Mouse (Mus musculus) MEL (cell line): ENCODE data around the gene Zc2hc1b. TPM values are rescaled to one million over a fixed set of nuclear protein-coding genes. Genes with fewer than 3 reads are reported as not detected.

Experiments
- DNase-seq: peaks from one replicate; pipeline ENCODE4 v3.0.0; 2011; ENCODE audit warnings: low read depth, low spot score
- H3K27ac ChIP-seq: 2 replicates; pipeline ENCODE4 v1.5.1; 2012; ENCODE audit warnings: low read depth, mild to moderate bottlenecking, control low read depth, low read length, moderate library complexity; ENCODE audit not compliant: control insufficient read depth
- H3K27me3 ChIP-seq, 2 experiments: fragments of 150-350 bp in 1 of 2; sonication (generic) in 1 of 2; 2 replicates each; pipeline ENCODE4 v1.6.1; 2012; ENCODE audit warnings: low read length in 2 of 2, mild to moderate bottlenecking in 2 of 2, improper control_type of control experiment in 1 of 2, moderate library complexity in 1 of 2; ENCODE audit not compliant: insufficient read depth in 2 of 2, control insufficient read depth in 1 of 2
- H3K36me3 ChIP-seq, 2 experiments: 2 replicates each; pipeline ENCODE4 v1.6.1; 2012 to 2014; ENCODE audit warnings: low read length in 2 of 2, improper control_type of control experiment in 1 of 2, inconsistent platforms in 1 of 2, mild to moderate bottlenecking in 1 of 2; ENCODE audit not compliant: insufficient read depth in 2 of 2, control insufficient read depth in 1 of 2
- H3K4me1 ChIP-seq, 2 experiments: fragments of 150-350 bp in 1 of 2; sonication (generic) in 1 of 2; 2 replicates each; pipeline ENCODE4 v1.6.1; 2012; ENCODE audit warnings: low read length in 2 of 2, improper control_type of control experiment in 1 of 2, mild to moderate bottlenecking in 1 of 2; ENCODE audit not compliant: insufficient read depth in 2 of 2, control insufficient read depth in 1 of 2
- H3K4me3 ChIP-seq, 2 experiments: fragments of 150-350 bp in 1 of 2; sonication (generic) in 1 of 2; 2 replicates each; pipeline ENCODE4 v1.5.1; 2012; ENCODE audit warnings: low read depth in 2 of 2, low read length in 2 of 2, mild to moderate bottlenecking in 2 of 2, moderate library complexity in 2 of 2, control low read depth in 1 of 2, improper control_type of control experiment in 1 of 2; ENCODE audit not compliant: control insufficient read depth in 1 of 2, insufficient read depth in 1 of 2
- H3K79me2 ChIP-seq: 2 replicates; pipeline ENCODE4 v1.6.1; 2012; ENCODE audit warnings: mild to moderate bottlenecking, low read length, moderate library complexity; ENCODE audit not compliant: control insufficient read depth, poor library complexity, insufficient read depth
- H3K9ac ChIP-seq: 2 replicates; pipeline ENCODE4 v1.6.1; 2012; ENCODE audit warnings: low read depth, mild to moderate bottlenecking, control low read depth, low read length, moderate library complexity; ENCODE audit not compliant: control insufficient read depth, poor library complexity, severe bottlenecking
- H3K9me3 ChIP-seq: fragments of 150-350 bp; sonication (generic); replicated peaks from 2 replicates; pipeline ENCODE4 v1.6.1; 2012; ENCODE audit warnings: mild to moderate bottlenecking, low read length, improper control_type of control experiment, moderate library complexity; ENCODE audit not compliant: insufficient read depth
- BHLHE40 ChIP-seq: IDR thresholded peaks from 2 replicates; pipeline ENCODE4 v1.6.1; 2012; ENCODE audit warnings: low read depth, mild to moderate bottlenecking, inconsistent platforms, low read length, improper control_type of control experiment, borderline replicate concordance
- CHD1 ChIP-seq: IDR thresholded peaks from 2 replicates; pipeline ENCODE4 v1.6.1; 2012; ENCODE audit warnings: low read depth, mild to moderate bottlenecking, inconsistent platforms, low read length, improper control_type of control experiment
- CHD2 ChIP-seq: IDR thresholded peaks from 2 replicates; pipeline ENCODE4 v1.6.1; 2011; ENCODE audit warnings: low read length, improper control_type of control experiment
- CTCF ChIP-seq, 3 experiments: IDR thresholded peaks in 2 of 3; conservative IDR thresholded peaks in 1 of 3; 2 replicates each; pipeline ENCODE4 v1.5.1; 2011 to 2012; ENCODE audit warnings: low read length in 3 of 3, low read depth in 2 of 3, mild to moderate bottlenecking in 2 of 3, improper control_type of control experiment in 1 of 3, inconsistent platforms in 1 of 3, mixed read lengths in 1 of 3, moderate library complexity in 1 of 3; ENCODE audit not compliant: control insufficient read depth in 1 of 3, insufficient read depth in 1 of 3, poor library complexity in 1 of 3, severe bottlenecking in 1 of 3
- E2F4 ChIP-seq: IDR thresholded peaks from 2 replicates; pipeline ENCODE4 v1.6.1; 2011; ENCODE audit warnings: low read depth, low read length, improper control_type of control experiment, borderline replicate concordance
- ELF1 ChIP-seq: IDR thresholded peaks from 2 replicates; pipeline ENCODE4 v1.6.1; 2014; ENCODE audit warnings: low read depth, mild to moderate bottlenecking, inconsistent platforms, low read length, improper control_type of control experiment, moderate library complexity
- ETS1 ChIP-seq: IDR thresholded peaks from 2 replicates; pipeline ENCODE4 v1.6.1; 2012; ENCODE audit warnings: low read depth, mild to moderate bottlenecking, inconsistent platforms, low read length, improper control_type of control experiment, moderate library complexity
- GABPA ChIP-seq: IDR thresholded peaks from 2 replicates; pipeline ENCODE4 v1.6.1; 2012; ENCODE audit warnings: low read depth, mild to moderate bottlenecking, inconsistent platforms, low read length, improper control_type of control experiment, moderate library complexity
- GATA1 ChIP-seq: IDR thresholded peaks from 2 replicates; pipeline ENCODE4 v1.6.1; 2011; ENCODE audit warnings: low read depth, low read length, improper control_type of control experiment
- KAT2A ChIP-seq: conservative IDR thresholded peaks from 2 replicates; pipeline ENCODE4 v1.6.1; 2012; ENCODE audit warnings: low read depth, low read length, improper control_type of control experiment, inconsistent platforms
- MAFK ChIP-seq: IDR thresholded peaks from 2 replicates; pipeline ENCODE4 v1.6.1; 2011; ENCODE audit warnings: low read depth, mild to moderate bottlenecking, low read length, improper control_type of control experiment, borderline replicate concordance
- MYB ChIP-seq: IDR thresholded peaks from 2 replicates; pipeline ENCODE4 v1.6.1; 2011; ENCODE audit warnings: mild to moderate bottlenecking, low read depth, low read length, improper control_type of control experiment
- MYC ChIP-seq: IDR thresholded peaks from 2 replicates; pipeline ENCODE4 v1.6.1; 2011; ENCODE audit warnings: low read depth, mild to moderate bottlenecking, low read length, improper control_type of control experiment, moderate library complexity
- NELFE ChIP-seq: IDR thresholded peaks from 2 replicates; pipeline ENCODE4 v1.6.1; 2011; ENCODE audit warnings: low read depth, low read length, improper control_type of control experiment
- POLR2A ChIP-seq, 2 experiments: IDR thresholded peaks; 2 replicates each; pipeline ENCODE4 v1.6.1; 2011 to 2012; ENCODE audit warnings: low read length in 2 of 2, mild to moderate bottlenecking in 2 of 2, control low read depth in 1 of 2, improper control_type of control experiment in 1 of 2, low read depth in 1 of 2, moderate library complexity in 1 of 2; ENCODE audit not compliant: control insufficient read depth in 1 of 2, insufficient read depth in 1 of 2, poor library complexity in 1 of 2
- POLR2AphosphoS5 ChIP-seq: IDR thresholded peaks from 2 replicates; pipeline ENCODE4 v1.6.1; 2012; ENCODE audit warnings: low read depth, borderline replicate concordance, mild to moderate bottlenecking, inconsistent platforms, low read length, moderate library complexity, mixed read lengths
- RAD21 ChIP-seq: IDR thresholded peaks from 2 replicates; pipeline ENCODE4 v1.6.1; 2011; ENCODE audit warnings: mild to moderate bottlenecking, low read depth, low read length, improper control_type of control experiment
- RCOR1 ChIP-seq: IDR thresholded peaks from 2 replicates; pipeline ENCODE4 v1.6.1; 2012; ENCODE audit warnings: low read depth, mild to moderate bottlenecking, inconsistent platforms, low read length, improper control_type of control experiment
- TAL1 ChIP-seq: IDR thresholded peaks from 2 replicates; pipeline ENCODE4 v1.6.1; 2012; ENCODE audit warnings: mild to moderate bottlenecking, inconsistent platforms, low read length, moderate library complexity, mixed read lengths
- TCF12 ChIP-seq: IDR thresholded peaks from 2 replicates; pipeline ENCODE4 v1.6.1; 2014; ENCODE audit warnings: low read depth, mild to moderate bottlenecking, inconsistent platforms, low read length, improper control_type of control experiment, moderate library complexity
- UBTF ChIP-seq: IDR thresholded peaks from 2 replicates; pipeline ENCODE4 v1.6.1; 2012; ENCODE audit warnings: low read depth, mild to moderate bottlenecking, inconsistent platforms, low read length, improper control_type of control experiment, moderate library complexity, borderline replicate concordance; ENCODE audit not compliant: insufficient read depth
- USF1 ChIP-seq: IDR thresholded peaks from 2 replicates; pipeline ENCODE4 v1.6.1; 2014; ENCODE audit warnings: low read depth, mild to moderate bottlenecking, inconsistent platforms, low read length, improper control_type of control experiment, moderate library complexity
- ZC3H11A ChIP-seq: IDR thresholded peaks from 2 replicates; pipeline ENCODE4 v1.6.1; 2012; ENCODE audit warnings: low read depth, mild to moderate bottlenecking, inconsistent platforms, low read length, improper control_type of control experiment
- ZKSCAN1 ChIP-seq: IDR thresholded peaks from 2 replicates; pipeline ENCODE4 v1.6.1; 2012; ENCODE audit warnings: low read depth, mild to moderate bottlenecking, inconsistent platforms, low read length, improper control_type of control experiment, moderate library complexity
- polyA plus RNA-seq, 2 experiments: library from polyadenylated mRNA; stranded (reverse) in 1 of 2; unstranded in 1 of 2; fragments of >175 nt in 1 of 2; fragments of >200 nt in 1 of 2; gene quantifications; 2 replicates each; pipeline versions ENCODE4 v1.2.1 to v1.2.4; 2012; ENCODE audit warnings: low replicate concordance in 2 of 2, low read depth in 1 of 2; ENCODE audit not compliant: insufficient read length in 2 of 2, insufficient read depth in 1 of 2, missing spikeins in 1 of 2
- total RNA-seq: library from RNA; depleted of rRNA; stranded (reverse); fragments of 300-350 nt; gene quantifications from 2 replicates; pipeline ENCODE4 v1.2.3, GENCODE M21; 2012

Gene Zc2hc1b
- total and polyA plus RNA-seq, 3 experiments: 0.07 TPM; not detected in 2

GRCm38 (mm10) chr10:13172798-13173221 lies 5.0 kb downstream of the Zc2hc1b start:
- Histone ChIP-seq H3K4me3 (no peak overlapping the region), H3K27me3 (no peaks in the 10 kb centered on the region), H3K9me3 (no peaks in the 10 kb centered on the region), H3K9ac (no peak overlapping the region), H3K79me2 (no peaks in the 10 kb centered on the region), H3K4me1 (peaks cover 2 to 3% of the 10 kb centered on the region in 2 experiments; a peak in 3 of 4 replicates), H3K27ac (no peak overlapping the region), H3K36me3 (peaks cover 0 to 3% of the 10 kb centered on the region in 2 experiments; a peak in 1 of 4 replicates)
- no peak for TF ChIP-seq POLR2A (IDR thresholded peaks at IDR 0.05; ENCODE audit: control insufficient read depth in 1 of 2, insufficient read depth in 1 of 2, low read depth in 1 of 2, low read length in 2 of 2, poor library complexity in 1 of 2)
- no peak for TF ChIP-seq UBTF
- no peak for TF ChIP-seq MYB
- no peak for TF ChIP-seq NELFE
- TF ChIP-seq CTCF (IDR thresholded peaks at IDR 0.05 in 2 of 3, conservative IDR thresholded peaks at IDR 0.05 in 1 of 3; ENCODE audit: control insufficient read depth in 1 of 3, insufficient read depth in 1 of 3, low read depth in 2 of 3, low read length in 3 of 3, poor library complexity in 1 of 3, severe bottlenecking in 1 of 3): no peak
- TF ChIP-seq POLR2AphosphoS5: no peak
- no peak for TF ChIP-seq USF1
- TF ChIP-seq KAT2A: no peak
- no peak for TF ChIP-seq RAD21
- TF ChIP-seq CHD1: no peak
- TF ChIP-seq TCF12: no peak
- TF ChIP-seq GATA1: no peak
- TF ChIP-seq BHLHE40: no peak
- no peak for TF ChIP-seq MAFK
- no peak for TF ChIP-seq ELF1
- TF ChIP-seq CHD2: no peak
- no peak for TF ChIP-seq RCOR1
- TF ChIP-seq GABPA: no peak
- no peak for TF ChIP-seq ZC3H11A
- DNase-seq: no peak

DNA sequence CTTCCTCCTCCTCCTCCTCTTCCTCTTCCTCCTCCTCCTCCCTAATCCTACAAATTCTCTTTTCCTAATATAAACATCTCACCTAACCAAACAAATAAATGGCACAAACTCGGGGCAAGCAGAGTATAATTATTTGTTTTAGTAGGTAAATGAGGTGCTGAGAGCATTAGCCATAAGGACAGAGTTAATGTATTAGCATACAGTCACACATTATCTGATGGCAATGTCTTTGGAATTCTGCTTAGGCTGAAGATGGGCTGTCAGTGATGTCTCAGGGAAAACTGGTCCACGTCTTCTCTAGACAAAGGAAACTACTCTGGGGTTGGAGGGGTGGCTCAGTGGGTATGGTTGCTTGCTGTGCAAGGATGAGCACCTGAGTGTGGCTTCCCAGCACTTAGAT lies 6.4 kb downstream of the Zc2hc1b start:
- Histone ChIP-seq H3K27ac (no peak overlapping the region), H3K9me3 (no peaks in the 10 kb centered on the region), H3K4me1 (peaks cover 2 to 3% of the 10 kb centered on the region in 2 experiments; a peak in 3 of 4 replicates), H3K9ac (no peak overlapping the region), H3K36me3 (peaks cover 0 to 3% of the 10 kb centered on the region in 2 experiments; a peak in 1 of 4 replicates), H3K79me2 (no peaks in the 10 kb centered on the region), H3K27me3 (no peaks in the 10 kb centered on the region), H3K4me3 (no peak overlapping the region)
- TF ChIP-seq ETS1: no peak
- no peak for TF ChIP-seq TAL1
- TF ChIP-seq MYB: no peak
- no peak for TF ChIP-seq E2F4
- TF ChIP-seq MAFK: no peak
- TF ChIP-seq ZKSCAN1: no peak
- no peak for TF ChIP-seq MYC
- no peak for DNase-seq
